Mouse (Mus musculus) limb, embryonic 11.5 days (tissue): Measurements from ENCODE around the gene Fads6. TPM values are rescaled to one million over a fixed set of nuclear protein-coding genes. Genes with fewer than 3 reads are reported as not detected.

Experiments
- ATAC-seq: fragments of 200-750 bp; cut with Nextera tagmentation; 2 replicates; pipeline ENCODE4 v1.8.0; 2017; ENCODE audit warnings: low read depth; ENCODE audit not compliant: insufficient number of reproducible peaks, low FRiP score, low TSS enrichment
- DNase-seq: peaks from one replicate; pipeline ENCODE4 v3.0.0-alpha.2; 2015; ENCODE audit warnings: low spot score
- H3K27ac ChIP-seq: fragments of 300-500 bp; sonication (generic); replicated peaks from 2 replicates; pipeline ENCODE4 v1.5.1; 2014; ENCODE audit warnings: low read depth, mild to moderate bottlenecking, low read length
- H3K27me3 ChIP-seq: fragments of 300-500 bp; sonication (generic); 2 replicates; pipeline ENCODE4 v1.6.1; 2014; ENCODE audit warnings: mild to moderate bottlenecking, low read length, mixed read lengths; ENCODE audit not compliant: control insufficient read depth, insufficient read depth
- H3K36me3 ChIP-seq: fragments of 300-500 bp; sonication (generic); 2 replicates; pipeline ENCODE4 v1.6.1; 2014; ENCODE audit warnings: mild to moderate bottlenecking, low read length, moderate library complexity, mixed read lengths; ENCODE audit not compliant: control insufficient read depth, insufficient read depth
- H3K4me1 ChIP-seq: fragments of 300-500 bp; sonication (generic); 2 replicates; pipeline ENCODE4 v1.6.1; 2014; ENCODE audit warnings: low read length, mixed read lengths; ENCODE audit not compliant: control insufficient read depth, insufficient read depth
- H3K4me2 ChIP-seq: fragments of 300-500 bp; sonication (generic); 2 replicates; pipeline ENCODE4 v1.6.1; 2014; ENCODE audit warnings: low read depth, mild to moderate bottlenecking, moderate library complexity; ENCODE audit not compliant: severe bottlenecking
- H3K4me3 ChIP-seq: fragments of 300-500 bp; sonication (generic); 2 replicates; pipeline ENCODE4 v1.5.1; 2014; ENCODE audit warnings: low read depth, low read length
- H3K9ac ChIP-seq: fragments of 300-500 bp; sonication (generic); 2 replicates; pipeline ENCODE4 v1.6.1; 2014; ENCODE audit warnings: mild to moderate bottlenecking, low read length
- H3K9me3 ChIP-seq: fragments of 300-500 bp; sonication (generic); 2 replicates; pipeline ENCODE4 v1.6.1; 2016; ENCODE audit warnings: low read length; ENCODE audit not compliant: control insufficient read depth
- WGBS: fragments of 180-500 bp; shearing (Covaris S2); extraction: QIAGEN DNeasy Blood & Tissue Kit; methylation state at CpG from one replicate; pipeline ENCODE4 v1.1.7; 2014; 5-methylcytosine and 5-hydroxymethylcytosine counted together
- polyA plus RNA-seq: library from polyadenylated mRNA; unstranded; fragments of >200 nt; fragmentation: Nextera tagmentation; extraction: Ambion mirVana; gene quantifications from 2 replicates; pipeline ENCODE4 v1.2.1, GENCODE M21; 2014

Fads6 gene
- 0.04 and 0.11 TPM in 2 replicates for polyA plus RNA-seq

DNA sequence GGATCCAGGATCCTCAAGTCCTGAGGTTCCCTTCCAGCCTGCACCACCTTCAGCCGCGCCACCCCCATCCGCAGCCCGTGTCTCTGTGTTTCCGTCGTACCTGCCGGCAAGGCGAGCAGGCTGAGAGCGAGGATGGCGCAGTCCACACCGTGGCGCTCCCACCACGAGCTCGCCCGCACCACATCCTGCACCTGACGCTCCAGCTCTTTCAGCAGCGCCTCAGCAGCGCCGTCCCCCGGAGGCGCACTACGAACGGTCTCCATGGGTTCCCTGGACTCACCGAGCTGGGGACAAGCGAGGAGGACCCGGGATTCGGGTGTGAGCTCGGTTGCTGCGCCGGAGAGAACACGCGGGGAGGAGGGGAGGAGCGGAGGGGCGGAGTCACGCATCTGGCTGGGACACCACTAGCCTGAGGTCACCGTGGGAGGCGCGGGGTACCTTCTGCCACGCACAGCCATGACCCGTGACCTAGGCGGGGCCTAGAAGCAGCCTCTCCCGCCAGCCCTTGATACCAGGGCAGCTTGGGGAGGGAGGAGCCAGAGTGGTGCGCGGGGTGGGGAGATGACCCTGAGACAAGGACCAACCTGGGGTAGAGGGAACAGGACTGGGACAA lies at the start of gene Fads6:
Gene Fads6 (minus strand): TSS at position 450 of the 613 bp plus-strand sequence.
- H3K4me1 ChIP-seq: peaks cover 9% of the 10 kb centered on the region
- peak within 1 kb of the TSS; percentile 90 for H3K4me2 ChIP-seq
- DNase-seq (peak; percentile 61), ATAC-seq (peak; percentile 21; the same call in 1 of the 2 replicates)
- H3K9ac ChIP-seq: no peak within 1 kb of the TSS
- WGBS: 1% methylated on average over 43 of the region's 44 CpGs
- no peaks in the 10 kb centered on the region for H3K9me3 ChIP-seq
- H3K27me3 ChIP-seq: peaks cover 21% of the 10 kb centered on the region
- no peaks in the 10 kb centered on the region for H3K36me3 ChIP-seq
- H3K4me3 ChIP-seq: peak within 1 kb of the TSS; percentile 43
- H3K27ac ChIP-seq: no peak within 1 kb of the TSS

DNA sequence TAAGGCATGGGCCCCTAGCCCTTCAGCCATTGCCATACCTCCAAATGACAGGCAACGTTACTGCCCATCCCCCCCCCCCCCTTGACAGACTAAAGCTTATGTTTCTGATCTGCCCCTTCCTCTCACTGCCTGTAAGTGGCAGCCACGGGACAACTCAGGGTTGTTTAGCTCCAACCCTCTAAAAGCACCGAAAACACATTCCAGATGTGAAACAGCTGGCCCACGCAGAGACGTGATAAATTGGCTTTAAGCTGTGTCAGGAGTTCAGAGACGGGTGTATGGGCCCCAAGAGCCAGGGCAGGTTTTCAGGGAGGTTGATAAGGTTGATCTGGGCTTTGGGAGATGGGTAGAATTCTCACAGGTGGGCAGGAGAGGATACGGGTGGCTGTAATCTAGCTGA lies 48.1 kb upstream of the Fads6 start:
- Histone ChIP-seq H3K9me3 (no peaks in the 10 kb centered on the region), H3K36me3 (no peaks in the 10 kb centered on the region), H3K4me1 (peaks cover 30% of the 10 kb centered on the region), H3K27ac (0 out of 2 replicates have a peak overlapping the region, but pooled peaks have one; percentile 6), H3K4me2 (no peak overlapping the region), H3K27me3 (no peaks in the 10 kb centered on the region), H3K9ac (no peak overlapping the region), H3K4me3 (no peak overlapping the region)
- ATAC-seq (no peak), DNase-seq (peak; percentile 80)
- WGBS: 6% methylated on average over 7 of the region's 7 CpGs

DNA sequence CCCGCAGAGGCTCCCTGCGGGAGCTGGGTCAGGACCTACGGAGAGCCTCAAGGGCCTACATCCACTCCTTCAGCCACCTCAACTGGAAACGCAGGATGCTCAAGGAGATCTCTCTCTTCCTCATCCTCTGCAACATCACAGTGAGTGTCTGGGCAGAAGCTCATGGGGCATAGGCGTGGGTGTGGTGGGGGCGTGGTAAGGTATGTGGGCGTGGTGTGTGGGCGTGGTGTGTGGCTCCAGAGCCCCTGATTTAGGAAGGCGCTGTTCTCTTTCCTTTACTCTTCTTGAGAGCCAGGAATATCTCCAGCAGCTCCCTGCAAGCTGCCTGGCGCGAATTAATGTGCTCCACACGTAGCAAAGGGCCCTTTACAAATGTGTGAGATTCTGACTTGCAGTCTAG lies 47.5 kb upstream of the Fads6 start:
- H3K9ac ChIP-seq: no peak overlapping the region
- H3K4me3 ChIP-seq: no peak overlapping the region
- WGBS: 9% methylated on average over 12 of the region's 12 CpGs
- H3K9me3 ChIP-seq: no peaks in the 10 kb centered on the region
- no peak overlapping the region for H3K4me2 ChIP-seq
- H3K27me3 ChIP-seq: no peaks in the 10 kb centered on the region
- 0 out of 2 replicates have a peak overlapping the region, but pooled peaks have one; percentile 6 for H3K27ac ChIP-seq
- no peak for DNase-seq
- H3K36me3 ChIP-seq: no peaks in the 10 kb centered on the region
- ATAC-seq: no peak
- H3K4me1 ChIP-seq: peaks cover 30% of the 10 kb centered on the region

DNA sequence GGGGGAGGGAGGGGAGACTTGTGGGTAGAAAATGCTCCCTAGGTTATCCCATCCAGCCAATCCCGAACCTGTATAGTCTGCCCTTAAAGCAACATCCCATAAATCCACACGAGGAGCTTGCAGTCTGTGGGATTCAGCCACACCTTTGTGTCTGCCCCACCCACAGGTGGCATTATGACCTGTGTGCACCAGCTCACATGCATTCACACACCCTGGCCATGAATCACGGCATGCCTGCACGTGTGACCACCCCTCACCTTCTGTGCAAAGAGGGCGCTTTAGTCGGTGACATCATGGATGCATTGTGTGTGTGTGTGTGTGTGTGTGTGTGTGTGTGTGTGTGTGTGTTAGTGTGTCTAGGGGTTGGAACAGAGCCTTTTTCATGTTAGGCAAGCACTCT lies 44.4 kb upstream of the Fads6 start:
- no peak overlapping the region for H3K4me2 ChIP-seq
- no peak overlapping the region for H3K27ac ChIP-seq
- 77% methylated on average over 6 of the region's 6 CpGs for WGBS
- no peaks in the 10 kb centered on the region for H3K36me3 ChIP-seq
- no peak for DNase-seq
- ATAC-seq: no peak
- H3K9me3 ChIP-seq: no peaks in the 10 kb centered on the region
- H3K9ac ChIP-seq: no peak overlapping the region
- H3K27me3 ChIP-seq: peaks cover 5% of the 10 kb centered on the region; the same call in 1 of the 2 replicates
- no peak overlapping the region for H3K4me3 ChIP-seq
- H3K4me1 ChIP-seq: peaks cover 23% of the 10 kb centered on the region

DNA sequence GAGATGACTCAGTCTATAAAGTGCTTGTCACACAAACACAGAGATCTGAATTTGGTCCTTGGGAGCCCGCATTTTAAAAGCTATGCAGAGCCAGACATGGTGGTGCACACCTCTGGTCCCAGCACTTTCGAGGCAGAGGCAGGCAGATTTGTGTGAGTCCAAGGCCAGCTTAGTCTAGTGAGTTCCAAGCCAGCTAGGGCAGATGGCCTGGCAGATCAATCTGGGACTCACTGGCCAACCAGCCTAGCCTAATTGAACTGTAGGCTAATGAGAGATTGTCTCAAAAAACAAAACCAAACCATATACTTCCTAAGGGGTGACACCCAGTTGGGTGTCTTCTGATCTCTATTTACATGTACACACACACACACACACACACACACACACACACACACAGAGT lies 43.8 kb upstream of the Fads6 start:
- peaks cover 17% of the 10 kb centered on the region for H3K4me1 ChIP-seq
- no peak overlapping the region for H3K4me2 ChIP-seq
- DNase-seq (no peak), ATAC-seq (no peak)
- no peaks in the 10 kb centered on the region for H3K36me3 ChIP-seq
- H3K9me3 ChIP-seq: no peaks in the 10 kb centered on the region
- no peak overlapping the region for H3K4me3 ChIP-seq
- WGBS: 64% methylated on average over 2 of the region's 2 CpGs
- H3K27ac ChIP-seq: no peak overlapping the region
- peaks cover 7% of the 10 kb centered on the region for H3K27me3 ChIP-seq
- no peak overlapping the region for H3K9ac ChIP-seq

DNA sequence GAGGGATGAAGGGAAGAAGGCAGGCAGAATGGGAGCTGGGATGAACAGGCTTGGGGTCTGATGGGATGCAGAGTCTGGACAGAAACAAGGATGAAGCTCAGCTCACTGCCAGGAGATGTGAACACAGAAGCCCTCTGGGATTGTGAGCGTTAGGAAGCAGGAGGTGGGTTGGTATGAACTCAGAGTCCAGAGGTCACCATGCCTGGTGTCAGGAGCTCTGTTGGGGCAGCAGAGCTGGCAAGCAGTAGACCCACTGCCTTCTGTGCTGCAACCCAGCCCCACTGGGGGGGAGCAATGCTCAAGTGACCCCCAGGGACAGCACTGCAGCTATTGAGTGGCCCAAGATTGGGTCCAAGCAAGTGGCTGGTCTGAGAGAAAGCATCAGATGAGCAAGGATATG lies 40.4 kb upstream of the Fads6 start:
- WGBS: 75% methylated on average over 1 of the region's 1 CpGs
- Histone ChIP-seq H3K27ac (no peak overlapping the region), H3K9ac (no peak overlapping the region), H3K36me3 (no peaks in the 10 kb centered on the region), H3K27me3 (peaks cover 34% of the 10 kb centered on the region), H3K4me2 (no peak overlapping the region), H3K4me3 (no peak overlapping the region), H3K4me1 (no peaks in the 10 kb centered on the region), H3K9me3 (no peaks in the 10 kb centered on the region)
- ATAC-seq (no peak), DNase-seq (no peak)

DNA sequence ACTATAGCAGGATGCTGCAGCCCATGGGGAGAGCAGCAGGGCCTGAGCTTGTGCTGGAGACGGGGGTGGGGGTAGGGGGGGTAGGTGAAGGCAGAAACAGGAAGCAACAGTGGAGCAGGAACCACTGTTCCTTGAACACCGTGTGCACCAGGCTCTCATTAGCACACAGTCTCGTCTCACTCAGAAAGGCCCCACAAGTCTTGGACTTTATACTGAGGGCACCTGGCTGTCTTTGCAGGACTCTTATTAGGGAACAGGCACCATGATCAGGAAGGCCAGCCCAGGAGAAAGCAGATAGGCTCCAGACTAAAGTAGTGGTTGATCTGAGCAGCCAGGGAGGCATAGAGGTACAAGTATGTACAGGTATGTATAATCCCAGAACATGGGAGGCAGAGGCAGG lies 39.9 kb upstream of the Fads6 start:
- DNase-seq (no peak), ATAC-seq (no peak)
- Histone ChIP-seq H3K36me3 (no peaks in the 10 kb centered on the region), H3K27me3 (peaks cover 34% of the 10 kb centered on the region), H3K4me2 (no peak overlapping the region), H3K9me3 (no peaks in the 10 kb centered on the region), H3K9ac (no peak overlapping the region), H3K4me3 (no peak overlapping the region), H3K4me1 (no peaks in the 10 kb centered on the region), H3K27ac (no peak overlapping the region)
- 55% methylated on average over 3 of the region's 3 CpGs for WGBS

DNA sequence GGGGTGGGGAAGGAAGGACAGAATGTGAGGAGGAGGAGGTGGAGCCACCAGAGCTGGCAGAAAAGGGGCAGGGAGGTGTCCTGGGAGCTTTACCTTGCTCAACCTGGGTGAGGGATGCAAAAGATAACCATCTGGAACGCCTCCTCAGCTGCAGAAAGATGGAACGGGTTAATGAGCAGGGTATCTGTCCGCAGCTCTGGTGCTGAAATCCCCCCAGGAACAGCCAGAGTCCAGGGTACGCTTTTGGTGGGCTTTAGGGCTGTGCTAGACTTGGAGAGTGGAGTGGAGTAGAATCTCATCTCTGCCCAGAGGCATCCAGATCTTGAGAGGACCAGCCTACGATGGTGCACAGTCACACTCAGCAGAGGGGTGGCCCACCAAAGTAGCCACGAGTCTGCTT lies 38.7 kb upstream of the Fads6 start:
- DNase-seq: peak; percentile 73
- Histone ChIP-seq H3K27ac (no peak overlapping the region), H3K36me3 (no peaks in the 10 kb centered on the region), H3K9me3 (no peaks in the 10 kb centered on the region), H3K4me1 (no peaks in the 10 kb centered on the region), H3K4me2 (no peak overlapping the region), H3K4me3 (no peak overlapping the region), H3K27me3 (peaks cover 34% of the 10 kb centered on the region), H3K9ac (no peak overlapping the region)
- WGBS: 18% methylated on average over 6 of the region's 6 CpGs
- no peak for ATAC-seq

DNA sequence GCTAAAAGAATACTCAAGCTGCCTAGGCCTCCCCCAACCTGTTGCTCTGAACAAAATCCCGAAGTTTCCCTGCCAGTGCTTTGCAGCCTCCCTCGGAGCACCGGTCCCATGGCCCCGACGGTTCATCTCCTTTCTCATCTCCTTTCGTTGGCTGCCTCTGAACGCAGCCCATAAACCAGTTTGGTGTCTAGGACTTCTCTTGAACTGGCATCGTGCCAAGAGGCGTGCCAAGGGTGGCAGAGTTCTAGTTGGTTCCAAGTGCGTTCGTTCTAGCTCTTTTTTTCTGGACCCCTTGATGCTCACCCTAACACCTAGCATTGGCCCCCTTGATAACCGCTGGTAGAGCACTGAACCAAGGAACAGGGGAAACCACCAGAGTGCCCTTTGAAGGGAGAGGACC lies 37.8 kb upstream of the Fads6 start:
- Histone ChIP-seq H3K4me1 (no peaks in the 10 kb centered on the region), H3K4me2 (no peak overlapping the region), H3K9ac (no peak overlapping the region), H3K27ac (no peak overlapping the region), H3K9me3 (no peaks in the 10 kb centered on the region), H3K36me3 (no peaks in the 10 kb centered on the region), H3K4me3 (no peak overlapping the region), H3K27me3 (peaks cover 34% of the 10 kb centered on the region)
- WGBS: 58% methylated on average over 12 of the region's 12 CpGs
- ATAC-seq: no peak
- no peak for DNase-seq
